Mouse (Mus musculus) myocyte (in vitro differentiated cells): Measurements from ENCODE around the gene 2410137M14Rik. TPM values are rescaled to one million over a fixed set of nuclear protein-coding genes. Genes with fewer than 3 reads are reported as not detected.
A peak's percentile ranks its signal among the peaks of the same experiment; 100 is the strongest.

Experiments
- H3K27me3 ChIP-seq: one replicate; pipeline ENCODE4 v1.6.1; 2011; ENCODE audit not compliant: control insufficient read depth, insufficient read depth, insufficient read length
- H3K36me3 ChIP-seq: one replicate; pipeline ENCODE4 v1.6.1; 2011; ENCODE audit not compliant: control insufficient read depth, insufficient read depth
- H3K4me2 ChIP-seq: one replicate; pipeline ENCODE4 v1.6.1; 2011; ENCODE audit warnings: low read depth, control low read depth
- H3K4me3 ChIP-seq: one replicate; pipeline ENCODE4 v1.5.1; 2011; ENCODE audit warnings: mild to moderate bottlenecking, control low read depth, moderate library complexity
- H3K79me2 ChIP-seq: one replicate; pipeline ENCODE4 v1.6.1; 2011; ENCODE audit not compliant: control insufficient read depth, insufficient read depth
- H3ac ChIP-seq: one replicate; pipeline ENCODE4 v1.6.1; 2011; ENCODE audit not compliant: control insufficient read depth, insufficient read length
- CEBPB ChIP-seq: IDR thresholded peaks from 2 replicates; pipeline ENCODE4 v1.6.1; 2011; ENCODE audit warnings: mild to moderate bottlenecking, moderate library complexity; ENCODE audit not compliant: poor library complexity, insufficient read depth, severe bottlenecking
- E2F4 ChIP-seq: IDR thresholded peaks from one replicate; pipeline ENCODE4 v1.6.1; 2011; ENCODE audit warnings: mild to moderate bottlenecking, control low read depth, moderate library complexity; ENCODE audit not compliant: insufficient read depth
- MAX ChIP-seq: IDR thresholded peaks from one replicate; pipeline ENCODE4 v1.6.1; 2011; ENCODE audit warnings: low read depth, mild to moderate bottlenecking, control low read depth
- MYOD1 ChIP-seq, 3 experiments: IDR thresholded peaks; one replicate each; pipeline ENCODE4 v1.6.1; 2011; ENCODE audit warnings: control low read depth in 2 of 3, low read depth in 2 of 3, mild to moderate bottlenecking in 2 of 3, moderate library complexity in 1 of 3; ENCODE audit not compliant: insufficient read length in 2 of 3, control insufficient read depth in 1 of 3
- MYOG ChIP-seq, 3 experiments: IDR thresholded peaks; one replicate each; pipeline ENCODE4 v1.6.1; 2011; ENCODE audit warnings: control low read depth in 2 of 3, low read depth in 2 of 3, mild to moderate bottlenecking in 2 of 3; ENCODE audit not compliant: insufficient read length in 2 of 3, control insufficient read depth in 1 of 3, insufficient read depth in 1 of 3
- POLR2A ChIP-seq: IDR thresholded peaks from one replicate; pipeline ENCODE4 v1.6.1; 2011; ENCODE audit warnings: low read depth, mild to moderate bottlenecking, control low read depth, moderate library complexity; ENCODE audit not compliant: insufficient read length
- POLR2AphosphoS2 ChIP-seq: IDR thresholded peaks from one replicate; pipeline ENCODE4 v1.6.1; 2011; ENCODE audit warnings: low read depth, control low read depth; ENCODE audit not compliant: insufficient read length
- REST ChIP-seq: IDR thresholded peaks from one replicate; pipeline ENCODE4 v1.6.1; 2011; ENCODE audit warnings: mild to moderate bottlenecking, control low read depth, moderate library complexity; ENCODE audit not compliant: insufficient read depth, insufficient read length
- SRF ChIP-seq: IDR thresholded peaks from one replicate; pipeline ENCODE4 v1.6.1; 2011; ENCODE audit warnings: low read depth; ENCODE audit not compliant: control insufficient read depth, insufficient read length
- TCF12 ChIP-seq: IDR thresholded peaks from one replicate; pipeline ENCODE4 v1.6.1; 2011; ENCODE audit warnings: mild to moderate bottlenecking, control low read depth; ENCODE audit not compliant: poor library complexity, insufficient read depth, severe bottlenecking
- TCF3 ChIP-seq: IDR thresholded peaks from one replicate; pipeline ENCODE4 v1.6.1; 2011; ENCODE audit warnings: low read depth, control low read depth; ENCODE audit not compliant: insufficient read length
- USF1 ChIP-seq: IDR thresholded peaks from one replicate; pipeline ENCODE4 v1.6.1; 2011; ENCODE audit warnings: low read depth, mild to moderate bottlenecking, control low read depth, moderate library complexity
- polyA plus RNA-seq: library from polyadenylated mRNA; unstranded; fragments of >200 nt; fragmentation: generic; extraction: Trizol; gene quantifications from one replicate; pipeline ENCODE4 v1.2.1, GENCODE M21; 2012; ENCODE audit warnings: missing spikeins

Gene 2410137M14Rik
- polyA plus RNA-seq, 1 experiment = not detected

- H3K36me3 ChIP-seq = no peaks in the 10 kb centered on the region
- no peak for TF ChIP-seq USF1
- TF ChIP-seq TCF12 = no peak
- no peak for TF ChIP-seq REST
- TF ChIP-seq MYOD1 (IDR thresholded peaks at IDR 0.05; ENCODE audit: control insufficient read depth in 1 of 3, insufficient read length in 2 of 3, low read depth in 2 of 3) = no peak
- no peak for TF ChIP-seq POLR2AphosphoS2
- no peak for TF ChIP-seq E2F4
- no peak for TF ChIP-seq TCF3
- TF ChIP-seq MYOG (IDR thresholded peaks at IDR 0.05; ENCODE audit: control insufficient read depth in 1 of 3, insufficient read depth in 1 of 3, insufficient read length in 2 of 3, low read depth in 2 of 3) = no peak
- no peak for TF ChIP-seq MAX
- TF ChIP-seq SRF = no peak
- TF ChIP-seq POLR2A = no peak
- no peak for TF ChIP-seq CEBPB
- H3K79me2 ChIP-seq = no peaks in the 10 kb centered on the region
- H3K4me2 ChIP-seq = no peak overlapping the region
- no peak overlapping the region for H3ac ChIP-seq
- no peak overlapping the region for H3K4me3 ChIP-seq
- H3K27me3 ChIP-seq = no peaks in the 10 kb centered on the region
Measured at GRCm38 (mm10) chr17:36938056-36938455, 43.0 kb downstream of the 2410137M14Rik start.

DNA sequence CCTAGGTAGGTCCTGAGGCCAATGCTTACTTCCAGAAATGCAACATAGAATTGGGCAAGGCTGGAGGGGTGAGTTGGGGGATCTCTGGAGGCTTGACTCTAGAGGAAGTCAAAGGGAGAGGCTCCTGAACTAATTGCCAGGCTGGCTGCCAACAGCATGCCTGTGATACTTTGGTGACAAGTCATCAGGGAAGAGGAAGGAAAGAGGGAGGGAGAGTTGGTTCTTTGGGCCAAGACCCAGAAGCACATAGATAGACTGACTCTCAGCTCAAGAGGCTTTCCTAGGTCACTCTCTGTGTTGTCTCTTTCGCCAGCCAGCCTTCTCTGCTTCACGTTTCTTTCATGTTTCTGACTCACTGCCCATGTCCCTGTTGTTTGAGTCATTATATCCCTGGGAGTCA, 49.2 kb downstream of the 2410137M14Rik start:
- H3K36me3 ChIP-seq = no peaks in the 10 kb centered on the region
- no peak overlapping the region for H3K4me3 ChIP-seq
- peak overlapping the region; percentile 51 for H3K4me2 ChIP-seq
- no peak overlapping the region for H3ac ChIP-seq
- no peaks in the 10 kb centered on the region for H3K79me2 ChIP-seq
- TF ChIP-seq E2F4 = no peak
- no peak for TF ChIP-seq MYOD1 (IDR thresholded peaks at IDR 0.05; ENCODE audit: control insufficient read depth in 1 of 3, insufficient read length in 2 of 3, low read depth in 2 of 3)
- TF ChIP-seq TCF12 = no peak
- TF ChIP-seq USF1 = no peak
- no peak for TF ChIP-seq SRF
- TF ChIP-seq MYOG (IDR thresholded peaks at IDR 0.05; ENCODE audit: control insufficient read depth in 1 of 3, insufficient read depth in 1 of 3, insufficient read length in 2 of 3, low read depth in 2 of 3) = no peak
- TF ChIP-seq REST = no peak
- TF ChIP-seq CEBPB = no peak
- TF ChIP-seq MAX = no peak
- no peak for TF ChIP-seq TCF3
- no peak for TF ChIP-seq POLR2A
- no peak for TF ChIP-seq POLR2AphosphoS2
- no peaks in the 10 kb centered on the region for H3K27me3 ChIP-seq

GRCm38 (mm10) chr17:36931130-36931529, 49.9 kb downstream of the 2410137M14Rik start:
- no peaks in the 10 kb centered on the region for H3K79me2 ChIP-seq
- no peaks in the 10 kb centered on the region for H3K36me3 ChIP-seq
- H3K27me3 ChIP-seq = no peaks in the 10 kb centered on the region
- no peak overlapping the region for H3ac ChIP-seq
- peak overlapping the region; percentile 3 for H3K4me3 ChIP-seq
- peak overlapping the region; percentile 51 for H3K4me2 ChIP-seq
- TF ChIP-seq POLR2AphosphoS2 (no peak), E2F4 (no peak), CEBPB (no peak), POLR2A (no peak), MYOD1 (IDR thresholded peaks at IDR 0.05; ENCODE audit: control insufficient read depth in 1 of 3, insufficient read length in 2 of 3, low read depth in 2 of 3) (no peak), TCF12 (no peak), REST (no peak), USF1 (no peak), SRF (no peak), MYOG (IDR thresholded peaks at IDR 0.05; ENCODE audit: control insufficient read depth in 1 of 3, insufficient read depth in 1 of 3, insufficient read length in 2 of 3, low read depth in 2 of 3) (no peak), TCF3 (no peak)

DNA sequence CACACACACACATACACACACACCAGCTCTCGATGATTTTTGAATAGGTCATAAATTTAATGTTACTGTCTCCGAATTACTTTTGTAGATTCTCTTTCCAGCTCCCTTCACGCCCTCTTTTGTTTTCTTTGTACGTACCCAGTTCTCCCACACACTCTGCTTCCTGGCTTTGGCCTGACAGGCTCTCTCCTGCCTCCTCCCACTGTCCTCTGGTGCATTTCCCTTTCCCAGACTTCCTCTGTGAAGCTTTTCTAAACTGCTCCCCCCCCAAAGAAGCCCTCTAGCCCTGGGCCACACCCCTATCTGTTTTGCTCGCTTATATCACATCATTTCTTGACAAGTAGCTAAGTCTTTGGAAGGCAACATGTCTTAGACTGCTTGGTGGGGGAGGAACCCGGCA, 50.8 kb downstream of the 2410137M14Rik start:
- Histone ChIP-seq H3K79me2 (no peaks in the 10 kb centered on the region), H3ac (no peak overlapping the region), H3K4me2 (no peak overlapping the region), H3K4me3 (peak overlapping the region; percentile 3), H3K36me3 (no peaks in the 10 kb centered on the region), H3K27me3 (no peaks in the 10 kb centered on the region)
- TF ChIP-seq MYOD1 (IDR thresholded peaks at IDR 0.05; ENCODE audit: control insufficient read depth in 1 of 3, insufficient read length in 2 of 3, low read depth in 2 of 3) (no peak), MAX (no peak), POLR2AphosphoS2 (no peak), SRF (no peak), REST (no peak), USF1 (no peak), E2F4 (no peak), TCF3 (no peak), CEBPB (no peak), TCF12 (no peak), MYOG (IDR thresholded peaks at IDR 0.05; ENCODE audit: control insufficient read depth in 1 of 3, insufficient read depth in 1 of 3, insufficient read length in 2 of 3, low read depth in 2 of 3) (no peak), POLR2A (no peak)

GRCm38 (mm10) chr17:36929236-36929932, 51.7 kb downstream of the 2410137M14Rik start:
- Histone ChIP-seq H3K4me3 (no peak overlapping the region), H3ac (no peak overlapping the region), H3K4me2 (peak overlapping the region; percentile 31), H3K36me3 (no peaks in the 10 kb centered on the region), H3K79me2 (no peaks in the 10 kb centered on the region), H3K27me3 (no peaks in the 10 kb centered on the region)
- TF ChIP-seq MYOG (IDR thresholded peaks at IDR 0.05; ENCODE audit: control insufficient read depth in 1 of 3, insufficient read depth in 1 of 3, insufficient read length in 2 of 3, low read depth in 2 of 3) = no peak
- TF ChIP-seq E2F4 = no peak
- no peak for TF ChIP-seq TCF12
- no peak for TF ChIP-seq SRF
- TF ChIP-seq CEBPB = no peak
- no peak for TF ChIP-seq MYOD1 (IDR thresholded peaks at IDR 0.05; ENCODE audit: control insufficient read depth in 1 of 3, insufficient read length in 2 of 3, low read depth in 2 of 3)
- TF ChIP-seq MAX = no peak
- no peak for TF ChIP-seq POLR2A
- TF ChIP-seq TCF3 = no peak
- TF ChIP-seq POLR2AphosphoS2 = no peak
- no peak for TF ChIP-seq USF1
- no peak for TF ChIP-seq REST
